Mouse (Mus musculus) urinary bladder, postnatal 10 days (tissue): ENCODE measurements around the gene Pim3.

Experiments used
- DNase-seq: peaks from one replicate; pipeline ENCODE4 v3.0.0; 2022; ENCODE audit warnings: low spot score

Gene Pim3

DNA sequence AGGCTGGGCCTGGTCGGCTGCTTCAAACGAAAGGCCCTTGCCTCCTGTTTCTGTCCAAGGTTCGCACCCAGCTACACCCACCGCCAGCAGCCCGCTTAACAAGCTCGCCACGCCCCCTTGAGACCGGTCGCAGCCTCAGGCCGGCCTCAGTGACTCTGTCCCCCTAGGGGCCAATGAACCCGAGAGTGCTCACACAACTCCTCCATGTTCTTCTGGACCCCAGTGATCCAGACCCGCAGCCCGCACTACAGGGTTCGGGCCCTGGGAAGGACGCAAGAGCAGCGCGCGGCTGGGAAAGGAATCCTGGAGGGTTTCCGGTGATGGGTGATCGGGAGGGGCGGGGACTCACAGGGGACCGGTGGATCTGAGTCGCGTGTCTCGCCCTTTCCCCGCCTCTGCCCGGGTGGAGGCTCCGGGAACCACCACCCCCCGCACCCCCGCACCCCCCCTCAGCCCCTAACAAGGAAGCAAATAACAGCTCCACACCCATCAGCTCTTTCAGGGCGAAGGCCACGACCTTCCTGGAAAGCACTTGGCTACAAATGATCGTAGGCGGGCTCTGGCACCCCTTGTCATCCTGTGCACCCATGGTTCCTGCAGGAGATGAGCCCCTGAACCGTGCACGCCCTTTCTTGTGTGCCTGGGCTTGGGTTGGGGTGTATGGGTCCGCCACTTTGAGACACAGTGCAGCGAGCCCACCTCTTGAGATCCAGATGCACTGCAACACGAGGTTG lies 24.6 kb upstream of the Pim3 start:
- DNase-seq, result no peak

DNA sequence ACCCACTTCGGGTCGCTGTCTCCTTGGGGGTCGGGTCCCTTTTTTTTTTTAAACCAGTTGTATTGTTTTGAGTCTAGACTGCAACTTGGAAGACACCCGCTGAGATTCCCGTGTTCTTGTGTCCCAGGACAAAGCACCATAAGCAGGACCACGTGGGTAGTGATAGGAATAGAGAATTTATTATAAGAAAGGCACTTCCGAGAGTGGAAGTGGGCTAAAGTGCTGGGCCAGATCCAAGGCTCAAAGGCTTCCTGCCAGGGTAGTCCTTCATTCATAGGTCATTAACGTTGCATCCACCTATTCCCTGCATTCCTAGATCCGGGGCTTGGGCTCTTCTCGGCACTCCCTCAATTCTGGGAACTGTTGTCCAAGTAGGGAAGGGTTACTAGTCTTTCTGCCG lies 24.0 kb upstream of the Pim3 start:
- no peak for DNase-seq

DNA sequence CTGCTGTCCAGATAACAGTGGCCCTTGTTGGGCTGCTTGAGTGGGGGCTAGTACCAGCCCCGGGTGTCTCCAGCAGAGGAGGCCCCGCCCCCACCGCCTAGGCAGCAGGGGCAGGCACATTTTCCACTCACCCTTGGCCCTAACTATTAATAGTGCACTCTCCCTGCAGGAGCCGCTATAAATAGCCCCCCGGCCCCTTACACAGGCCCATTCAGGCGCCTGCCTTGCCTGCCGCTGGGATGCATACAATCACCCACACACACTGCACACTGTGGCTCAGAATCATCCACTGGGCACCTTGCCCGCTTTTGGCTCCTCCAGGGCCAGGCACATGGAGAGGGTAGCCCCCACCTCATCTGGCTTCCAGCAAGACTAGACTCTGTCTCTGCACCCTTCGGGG lies 22.7 kb upstream of the Pim3 start:
- no peak for DNase-seq

DNA sequence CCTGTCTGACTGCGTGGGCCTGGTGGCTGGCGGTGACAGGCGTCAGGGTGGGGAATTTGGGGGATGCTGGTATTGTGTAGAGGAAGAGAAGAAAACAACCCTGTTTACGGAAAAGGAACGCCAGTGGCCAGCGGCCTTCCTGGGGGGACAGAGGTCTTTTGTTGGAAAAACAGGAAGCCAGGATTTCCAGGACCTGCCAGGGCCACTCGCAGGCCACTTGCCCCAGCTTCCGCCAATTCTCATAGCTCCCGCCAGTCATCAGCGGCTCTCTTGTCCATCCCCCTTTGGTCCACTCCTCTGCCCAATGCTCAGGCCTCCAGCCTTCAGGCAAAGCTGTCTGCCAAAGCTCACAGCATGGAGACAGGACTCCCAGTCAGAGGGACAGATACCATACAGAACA lies 21.9 kb upstream of the Pim3 start:
- no peak for DNase-seq

DNA sequence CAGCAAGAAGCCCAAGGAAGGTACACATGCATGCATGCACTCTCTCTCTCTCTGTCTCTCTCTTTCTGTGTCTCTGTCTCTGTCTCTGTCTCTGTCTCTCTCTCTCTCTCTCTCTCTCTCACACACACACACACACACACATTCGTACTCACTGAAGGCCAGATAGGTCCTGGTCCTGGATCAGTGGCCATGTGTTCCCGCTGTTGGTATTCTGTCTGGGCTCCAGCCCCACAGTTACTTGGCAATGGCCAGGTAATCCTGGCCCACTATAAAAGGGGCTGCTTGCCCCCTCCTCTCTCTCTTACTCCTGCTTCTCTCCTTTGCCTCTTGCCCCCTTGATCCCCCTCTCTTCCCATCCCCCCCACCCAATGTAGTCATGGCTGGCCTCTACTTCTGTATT lies 20.8 kb upstream of the Pim3 start:
- DNase-seq, result no peak

DNA sequence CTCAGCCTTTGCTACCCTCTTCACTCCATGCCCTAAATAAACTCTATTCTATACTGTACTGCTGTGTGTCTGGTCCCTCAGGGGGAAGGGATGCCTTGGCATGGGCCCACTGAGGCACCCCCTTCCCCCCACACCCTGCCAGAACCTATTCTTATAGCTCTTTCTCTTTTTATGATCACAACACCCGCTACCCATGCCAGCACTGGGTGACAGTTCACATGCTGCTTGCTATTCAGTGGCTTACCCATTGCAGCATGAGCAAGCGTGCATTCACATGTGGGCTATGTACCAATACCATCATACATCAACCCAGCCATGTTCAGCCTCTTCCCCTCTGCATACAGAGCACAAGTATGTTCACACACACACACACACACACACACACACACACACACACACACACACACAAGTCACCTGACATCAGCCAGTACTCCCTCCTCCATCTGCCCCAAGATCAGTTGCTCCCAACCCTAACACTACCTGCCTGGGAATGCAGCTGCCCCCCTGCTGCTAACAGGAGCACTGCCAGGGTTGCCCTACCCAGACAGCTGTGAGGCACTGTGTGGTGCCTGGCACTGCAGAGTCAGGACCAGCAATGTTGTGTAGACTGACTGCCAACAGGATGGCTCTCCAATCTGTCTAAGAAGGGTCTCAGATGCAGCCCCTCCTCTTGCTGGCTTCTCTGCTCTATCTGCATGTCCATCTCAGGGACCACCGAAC lies 20.2 kb upstream of the Pim3 start:
- no peak for DNase-seq

DNA sequence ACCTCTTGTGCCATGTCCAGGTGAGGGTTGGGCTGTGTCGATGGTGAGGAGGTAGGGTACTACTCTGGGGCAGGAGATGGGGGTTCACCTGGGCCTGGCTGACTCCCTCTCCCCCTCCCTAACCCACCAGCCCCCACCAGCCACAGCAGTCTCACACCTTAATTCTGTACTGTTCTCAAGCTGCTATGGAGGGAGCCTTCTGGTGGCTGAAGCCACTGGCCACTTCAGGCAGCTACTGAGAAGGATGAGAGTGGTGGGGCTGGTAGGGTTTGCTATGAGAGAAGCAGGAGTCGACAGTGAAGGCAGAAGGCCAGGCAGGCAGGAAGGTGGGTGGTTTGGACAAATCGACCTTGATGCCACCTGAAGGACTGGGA lies 19.7 kb upstream of the Pim3 start:
- no peak for DNase-seq

DNA sequence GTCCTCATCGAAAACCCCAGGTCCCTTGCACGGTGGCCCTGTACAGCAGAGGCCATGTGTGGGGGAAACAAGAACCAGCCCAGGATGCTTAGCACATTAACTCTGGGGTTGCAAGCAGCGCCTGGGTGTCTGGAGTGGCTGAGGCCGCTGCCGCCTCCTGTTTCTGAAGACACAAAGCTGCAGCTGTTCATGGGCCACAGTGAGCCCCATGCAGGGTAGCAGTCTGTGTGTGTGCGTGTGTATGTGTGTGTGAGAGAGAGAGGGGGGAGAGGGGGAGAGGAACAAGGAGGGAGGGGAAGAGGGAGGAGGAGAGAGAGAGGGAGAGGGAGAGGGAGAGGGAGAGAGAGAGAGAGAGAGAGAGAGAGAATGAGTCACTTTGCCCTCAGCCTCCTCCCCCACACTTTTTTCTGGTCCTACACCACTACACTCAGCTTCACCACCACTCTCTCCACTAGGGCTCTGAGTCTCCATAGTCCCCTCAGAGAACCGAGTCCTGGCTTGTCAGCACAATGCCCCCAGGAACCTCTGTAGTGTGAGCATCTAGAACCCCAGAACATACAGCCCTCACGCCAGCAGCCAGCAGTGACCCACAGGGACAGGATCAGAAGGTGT lies 18.4 kb upstream of the Pim3 start:
- DNase-seq, result no peak

DNA sequence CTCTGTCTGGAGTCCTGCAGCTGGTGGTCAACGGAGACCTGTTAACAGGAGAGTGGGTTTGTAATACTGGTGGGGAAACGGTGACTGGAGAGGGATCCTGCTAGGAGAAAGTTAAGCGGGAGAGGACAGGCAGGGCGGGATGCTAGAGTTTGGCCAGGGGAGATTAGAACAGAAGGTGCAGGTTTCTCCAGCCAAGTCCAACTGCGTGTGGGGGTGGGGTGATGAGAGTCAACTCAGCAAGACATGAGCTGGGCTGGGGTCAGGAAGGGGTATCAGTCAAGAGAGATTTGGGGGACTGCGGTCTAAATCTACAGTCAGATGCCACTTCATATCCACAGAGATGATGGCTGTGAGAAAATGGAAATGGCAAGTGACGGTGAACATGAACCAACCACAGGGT lies 17.0 kb upstream of the Pim3 start:
- DNase-seq, result no peak

DNA sequence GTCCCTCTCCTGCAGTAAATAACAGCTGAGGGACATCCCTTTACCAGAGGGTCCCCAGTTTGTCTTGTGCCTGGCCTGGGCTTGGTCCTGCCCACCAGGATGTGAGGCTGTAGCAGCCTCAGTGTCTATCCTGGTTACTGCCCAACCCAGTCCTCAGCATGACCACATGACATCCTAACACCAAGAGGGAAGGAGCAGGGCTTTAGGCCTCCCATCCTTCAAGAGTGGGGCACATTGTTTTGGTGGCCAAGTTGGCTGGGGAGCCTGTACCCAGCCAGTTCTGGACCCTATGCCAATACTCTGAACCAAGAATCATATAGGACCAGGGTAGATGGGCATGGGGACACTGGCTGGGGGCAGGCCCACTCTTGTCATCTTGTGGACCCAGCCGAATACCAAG lies 13.3 kb upstream of the Pim3 start:
- no peak for DNase-seq

DNA sequence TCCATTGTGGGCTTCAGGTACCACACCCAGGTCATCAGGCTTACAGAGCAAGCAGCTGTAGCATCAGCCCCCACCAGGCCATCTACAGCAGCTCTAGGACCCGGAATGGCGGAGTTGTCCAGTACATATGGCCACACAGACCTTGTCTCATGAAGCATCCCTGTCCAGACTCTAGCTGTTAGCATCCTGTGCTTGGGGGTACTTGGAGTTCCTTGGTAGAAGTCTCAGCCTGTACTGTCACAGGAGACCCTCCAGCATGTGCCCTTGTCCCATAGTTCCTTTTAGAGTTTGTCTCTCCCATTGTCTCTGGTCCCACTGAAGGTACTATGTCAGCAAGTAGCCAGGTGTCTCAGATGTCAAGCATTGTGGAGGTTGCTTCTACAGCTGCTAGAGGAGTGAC lies 12.4 kb upstream of the Pim3 start:
- no peak for DNase-seq

DNA sequence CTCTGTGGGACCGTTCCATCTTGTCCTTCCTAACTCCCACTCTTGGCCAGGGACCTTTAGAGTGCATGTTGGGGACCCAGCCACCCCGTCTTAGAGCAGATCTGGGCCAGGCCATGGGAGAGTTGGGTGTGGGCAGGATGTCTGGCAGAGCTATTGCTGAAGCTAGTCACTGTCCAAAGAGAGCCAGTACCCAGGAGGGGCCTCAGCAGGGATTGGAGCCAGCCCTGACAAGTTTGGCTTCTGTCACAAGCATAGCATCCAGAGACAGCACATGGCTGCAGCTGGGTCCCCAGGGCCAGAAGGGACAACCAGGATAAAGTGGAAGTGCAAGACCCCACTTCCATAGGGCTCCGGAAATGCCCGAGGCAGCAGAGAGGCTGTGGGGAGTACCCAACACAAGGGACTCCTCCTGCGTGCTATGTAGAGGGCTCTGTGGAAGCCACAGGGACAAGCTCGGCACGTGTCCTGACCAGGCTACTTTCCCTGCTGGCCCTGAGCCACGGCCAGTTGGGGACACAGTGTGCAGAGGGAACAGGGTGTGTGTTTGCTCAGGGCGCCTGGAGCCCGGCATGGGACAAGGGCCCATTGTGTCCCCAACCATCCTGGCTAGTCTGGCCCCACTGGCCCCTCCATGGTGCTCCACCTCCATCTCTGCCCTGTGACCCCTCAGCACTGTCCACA lies 11.7 kb upstream of the Pim3 start:
- no peak for DNase-seq

DNA sequence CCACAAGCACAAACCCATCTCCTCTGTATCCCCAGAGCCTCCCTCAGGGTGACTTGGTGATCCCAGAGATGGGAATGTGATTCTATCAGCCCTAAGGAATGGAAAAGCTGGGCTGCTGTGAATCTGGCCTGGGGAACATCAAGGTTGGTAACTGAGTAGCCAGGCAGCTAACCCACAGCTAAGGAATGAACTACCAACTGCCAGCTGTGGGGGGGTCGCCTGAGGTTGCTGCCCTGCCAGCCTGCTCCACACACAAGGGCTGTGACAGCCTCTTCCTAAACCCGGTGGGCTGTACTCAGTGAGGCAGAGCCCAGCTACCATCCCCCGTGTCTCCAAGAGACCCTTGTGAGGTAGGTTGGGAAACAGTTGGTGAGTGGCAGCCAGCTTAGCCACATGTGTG lies 10.9 kb upstream of the Pim3 start:
- no peak for DNase-seq

DNA sequence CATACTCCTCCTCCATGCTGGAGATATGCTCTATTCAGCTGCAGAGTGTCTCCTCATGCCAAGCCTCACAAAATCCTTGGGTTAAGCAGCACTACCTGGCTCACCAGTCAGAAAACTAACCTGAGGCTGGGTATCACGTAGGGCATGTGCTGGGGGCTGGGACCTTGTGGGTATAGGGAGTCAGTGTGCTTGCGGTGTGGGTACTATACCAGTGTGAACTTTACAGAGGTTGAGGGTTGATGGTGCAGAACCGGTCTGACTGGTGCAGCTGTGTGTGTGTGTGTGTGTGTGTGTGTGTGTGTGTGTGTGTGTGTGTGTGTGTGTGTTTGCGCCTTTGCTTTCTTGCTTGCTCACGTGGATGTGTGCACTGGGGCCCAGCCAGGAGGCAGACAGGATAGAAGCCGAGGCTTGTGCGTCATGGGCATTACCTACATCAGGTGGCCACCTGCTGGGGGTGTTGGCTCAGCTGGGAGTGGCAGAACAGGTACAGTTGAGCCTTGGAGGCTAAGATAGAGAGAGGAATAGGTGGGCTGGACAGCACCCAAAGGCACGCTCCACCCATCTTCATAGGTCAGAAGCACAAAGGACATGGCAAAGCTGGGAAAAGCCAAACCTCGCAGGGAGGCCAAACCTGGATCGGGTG lies 10.4 kb upstream of the Pim3 start:
- DNase-seq, result no peak

DNA sequence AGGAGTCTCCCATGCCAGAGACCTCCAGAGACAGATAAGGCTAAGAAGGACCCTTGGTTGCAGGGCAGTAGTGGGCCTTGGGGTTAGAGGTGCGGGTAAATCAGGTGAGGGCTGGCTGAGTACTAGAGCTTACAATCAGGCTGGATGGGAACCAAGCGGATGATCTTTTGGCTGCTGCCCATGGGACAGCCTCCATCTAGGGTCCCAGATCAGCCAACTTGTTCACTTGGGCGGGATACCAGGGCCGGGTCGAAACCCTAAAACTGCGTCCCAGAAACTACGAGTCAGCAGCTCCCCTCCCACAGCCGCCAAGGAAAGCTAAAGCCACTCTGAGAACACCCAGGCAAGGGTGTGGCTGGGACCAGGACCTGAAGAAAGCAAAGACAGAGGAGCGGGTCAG lies 8.9 kb upstream of the Pim3 start:
- no peak for DNase-seq

DNA sequence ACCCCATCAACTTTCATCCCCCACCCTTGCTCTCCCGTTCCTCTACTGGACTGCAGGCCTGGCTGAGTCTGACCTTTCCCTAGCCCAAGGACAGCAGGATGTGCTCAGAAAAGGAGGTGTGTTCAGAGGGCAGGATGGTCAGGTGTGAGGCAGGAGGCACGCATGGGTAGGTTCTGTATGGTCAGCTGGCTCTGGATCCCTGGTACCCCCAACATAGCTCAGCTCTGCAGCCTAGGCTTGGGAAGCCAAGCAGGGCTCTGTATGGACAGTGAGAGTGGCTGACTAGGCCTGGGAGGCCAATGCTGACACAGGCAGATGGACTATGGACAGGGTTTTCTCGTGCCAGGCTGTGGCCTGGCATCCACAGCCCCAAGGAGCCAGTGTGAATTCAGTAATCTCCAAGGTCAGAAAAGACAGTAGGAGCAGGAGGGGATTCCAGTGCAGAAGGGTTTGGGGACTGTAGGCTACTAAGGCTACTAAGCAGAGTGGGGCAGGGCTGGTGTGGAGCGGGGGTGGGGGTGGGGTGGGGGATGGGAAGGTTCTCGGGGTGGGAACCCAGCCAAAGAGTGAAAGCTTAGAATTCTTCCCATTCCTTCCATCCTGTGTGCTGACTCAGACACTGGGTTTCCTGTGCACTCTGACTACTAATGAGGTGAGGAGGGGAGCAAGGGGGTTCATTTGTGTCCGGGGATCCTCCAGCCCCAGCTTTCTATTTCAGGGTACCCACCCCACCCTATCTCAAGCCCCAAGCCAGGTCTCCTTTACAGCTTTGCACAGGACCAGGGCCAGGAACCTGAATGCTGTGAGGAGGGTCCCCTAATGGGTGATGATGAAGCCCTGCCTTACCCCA lies 7.6 kb upstream of the Pim3 start:
- DNase-seq, result no peak

DNA sequence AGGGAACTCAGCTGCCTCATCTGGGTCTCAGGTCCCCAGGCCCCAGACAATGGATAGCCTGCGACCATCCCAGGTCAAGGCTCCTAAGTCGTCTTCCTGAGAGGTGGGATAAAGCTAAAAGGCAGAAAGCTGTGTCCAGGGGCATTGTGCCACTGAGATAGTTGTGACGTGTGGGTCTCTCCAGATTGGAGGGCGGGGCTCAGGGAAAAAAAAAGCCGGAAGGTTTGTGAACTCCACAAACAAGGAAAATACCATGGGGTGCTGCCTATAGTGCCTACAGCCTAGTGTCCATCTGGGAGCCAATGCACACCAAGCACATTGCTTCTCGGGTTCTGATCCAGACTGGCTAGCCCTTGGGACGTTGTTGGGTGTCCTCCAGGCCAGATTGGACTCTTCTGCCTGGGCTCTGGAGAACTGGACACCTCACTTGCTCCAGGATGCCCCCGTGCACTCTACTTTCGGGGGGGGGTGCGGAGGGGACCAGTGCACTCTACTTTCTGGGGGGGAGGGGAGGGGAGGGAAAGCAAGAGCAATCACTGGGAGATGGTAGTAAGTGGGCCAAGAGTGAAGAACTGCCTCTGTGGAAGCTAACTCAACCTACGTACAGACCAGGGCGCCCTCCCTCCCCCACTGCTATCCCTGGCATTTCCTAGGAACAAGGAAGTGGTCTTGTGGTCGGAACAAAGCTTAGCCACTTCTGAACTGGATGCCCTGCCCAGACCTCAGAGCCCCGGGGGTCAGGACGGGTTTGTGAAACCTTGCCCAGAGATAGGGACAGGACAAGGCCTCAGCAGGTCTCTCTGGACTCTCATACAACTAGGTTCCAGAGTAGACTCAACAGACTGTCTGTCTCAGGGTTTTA lies 6.8 kb upstream of the Pim3 start:
- no peak for DNase-seq

DNA sequence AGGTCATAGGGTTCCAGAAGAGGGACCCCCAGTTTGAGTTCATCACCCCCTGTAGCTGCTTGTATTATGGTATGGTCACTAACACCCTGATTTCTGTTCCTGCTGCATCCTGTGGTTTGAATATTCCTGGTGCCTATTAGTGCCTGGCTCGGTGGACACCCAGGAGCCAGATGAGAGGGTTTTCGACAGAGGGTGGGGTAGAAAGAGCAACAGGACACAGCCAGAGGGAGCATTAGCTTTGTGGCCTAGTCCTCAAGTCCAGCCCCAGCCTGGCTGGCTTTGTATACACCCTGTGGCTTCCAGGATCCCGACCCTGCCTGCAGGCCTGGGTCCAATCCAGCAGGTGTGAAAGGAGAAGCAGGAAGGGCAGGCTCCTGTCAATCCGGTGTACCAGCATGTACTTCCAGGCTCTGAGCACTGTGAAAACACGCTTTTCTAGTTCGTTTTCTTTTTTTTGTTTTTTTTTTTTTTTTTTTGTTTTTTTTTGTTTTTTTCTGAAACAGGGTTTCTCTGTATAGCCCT lies 6.0 kb upstream of the Pim3 start:
- no peak for DNase-seq

DNA sequence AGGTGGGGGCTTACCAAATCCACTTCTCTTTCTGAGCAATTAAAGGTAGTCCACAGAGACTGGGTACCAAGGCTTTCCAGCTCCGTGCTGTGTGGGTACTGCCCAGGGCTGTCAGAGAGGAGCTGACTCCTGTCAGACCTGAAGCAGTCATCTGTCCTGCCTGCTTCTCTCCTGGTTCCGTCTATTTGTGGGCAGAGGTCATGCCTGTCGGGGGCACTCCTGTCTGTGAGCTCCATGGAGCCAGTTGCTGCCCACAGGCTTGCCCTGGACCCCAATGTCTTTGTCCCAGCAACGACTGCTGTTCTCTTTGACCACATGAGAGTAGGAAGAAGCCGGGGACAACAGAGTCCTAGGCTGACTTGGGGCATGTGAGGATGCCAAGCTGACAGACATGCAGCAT lies 5.4 kb upstream of the Pim3 start:
- DNase-seq, result no peak

DNA sequence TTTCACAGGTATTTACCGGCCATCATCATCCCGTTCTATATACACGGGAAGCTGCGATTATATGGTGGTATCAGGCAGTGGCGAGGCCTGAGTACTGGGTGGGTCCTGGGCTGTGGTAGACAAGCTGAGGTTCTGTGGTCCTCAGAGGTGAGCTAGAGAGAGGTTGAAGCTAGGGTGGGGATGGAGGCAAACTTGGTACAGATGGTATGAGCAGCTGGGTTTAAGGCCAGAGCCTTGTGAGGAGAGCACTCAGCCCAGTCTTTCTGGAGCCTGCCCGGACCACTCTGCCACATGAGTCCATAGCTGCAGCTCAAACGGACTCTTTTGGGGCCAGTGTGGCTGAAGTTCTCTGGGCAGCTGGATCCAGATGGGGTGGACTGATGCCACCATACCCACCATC lies 4.6 kb upstream of the Pim3 start:
- DNase-seq, result no peak
